Mouse (Mus musculus) cerebellum, adult 9-10 months (tissue): ENCODE measurements around the gene Kmt2e.

Experiments
- DNase-seq: peaks from one replicate; pipeline ENCODE4 v3.0.0; 2022

Gene Kmt2e

DNA sequence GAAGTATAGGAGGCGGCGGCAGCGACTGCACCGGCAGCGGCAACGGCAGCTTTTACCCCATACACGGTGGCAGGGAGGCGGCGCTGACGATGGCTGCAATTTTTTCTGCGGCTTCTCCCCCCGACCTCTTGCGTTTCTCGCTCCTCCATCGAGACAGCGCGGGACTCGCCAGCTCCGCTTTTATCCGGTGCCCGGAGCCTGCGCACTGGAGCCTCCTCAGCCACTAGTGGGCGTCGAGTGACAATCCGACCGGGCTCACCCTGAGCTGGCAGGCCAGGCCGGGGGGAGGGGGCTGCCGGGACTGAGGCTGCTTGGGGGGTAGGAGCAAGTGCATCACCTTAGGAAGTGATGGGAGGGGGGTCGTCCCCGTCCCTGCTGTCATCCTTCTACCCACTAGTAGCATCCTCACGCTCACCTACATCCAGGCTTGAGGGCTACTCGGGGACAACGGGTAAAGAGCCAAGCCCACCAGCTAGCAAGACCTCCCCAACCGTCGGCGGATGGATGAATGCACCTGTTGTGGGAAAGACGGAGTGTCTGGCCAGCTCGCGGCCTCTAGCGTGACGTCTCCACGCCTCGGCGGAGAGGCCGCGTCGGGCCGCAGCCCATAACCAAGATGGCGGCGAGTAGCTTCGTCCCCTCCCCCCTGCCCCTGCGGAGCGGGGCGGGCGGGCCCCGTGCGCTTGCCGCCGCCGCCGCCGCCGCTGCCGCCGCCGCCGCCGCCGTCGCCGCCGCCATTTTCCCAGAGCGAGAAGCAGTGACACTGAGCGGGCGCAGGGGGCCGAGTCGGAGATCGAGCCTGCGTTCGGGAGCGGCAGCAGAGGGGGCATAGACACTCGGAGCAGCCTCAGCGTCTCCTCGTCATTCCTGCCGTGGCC, at the start of gene Kmt2e:
Kmt2e (plus strand) TSS at position 722 of the 878 bp plus-strand sequence.
- peak; percentile 95 for DNase-seq

DNA sequence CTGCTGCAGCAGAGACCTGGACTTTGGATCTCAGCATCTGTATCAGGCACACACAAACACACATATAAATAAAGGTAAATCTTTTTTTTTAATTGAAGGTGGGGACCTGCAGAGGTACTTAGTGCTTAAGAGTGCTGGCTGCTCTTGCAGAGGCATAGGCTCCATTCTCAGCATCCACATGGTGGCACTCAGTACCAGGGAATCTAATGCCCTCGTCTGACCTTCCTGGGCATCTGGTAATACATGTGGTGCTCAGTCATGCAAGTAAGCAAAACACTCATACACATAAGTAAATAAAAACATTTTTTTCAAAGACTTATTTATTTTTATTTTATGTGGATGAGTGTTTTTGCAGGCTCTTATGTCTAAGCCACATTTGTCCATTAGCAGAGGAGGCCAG, 49.1 kb upstream of the Kmt2e start:
- no peak for DNase-seq

DNA sequence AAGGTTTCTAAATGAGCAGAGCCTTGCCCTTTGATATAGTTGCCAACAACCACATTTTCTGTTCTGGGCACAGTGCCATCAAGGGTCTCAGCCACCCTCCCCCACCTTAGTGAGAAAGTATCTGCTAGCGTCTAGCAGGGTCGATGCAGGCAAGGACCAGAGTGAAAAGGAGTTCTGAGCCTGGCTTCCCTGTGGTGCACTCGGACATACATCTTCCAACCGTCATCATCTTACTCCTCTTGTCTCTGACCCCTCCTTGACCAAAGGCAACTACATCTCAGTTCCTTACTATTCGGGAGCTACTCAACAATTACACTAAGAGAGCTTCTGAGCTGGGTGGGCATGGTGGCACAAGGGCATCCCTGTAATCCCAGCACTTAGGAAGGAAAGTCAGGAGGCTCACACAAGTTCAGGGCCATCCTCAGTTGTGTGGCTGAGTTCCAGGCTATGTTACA, 48.5 kb upstream of the Kmt2e start:
- DNase-seq = no peak

DNA sequence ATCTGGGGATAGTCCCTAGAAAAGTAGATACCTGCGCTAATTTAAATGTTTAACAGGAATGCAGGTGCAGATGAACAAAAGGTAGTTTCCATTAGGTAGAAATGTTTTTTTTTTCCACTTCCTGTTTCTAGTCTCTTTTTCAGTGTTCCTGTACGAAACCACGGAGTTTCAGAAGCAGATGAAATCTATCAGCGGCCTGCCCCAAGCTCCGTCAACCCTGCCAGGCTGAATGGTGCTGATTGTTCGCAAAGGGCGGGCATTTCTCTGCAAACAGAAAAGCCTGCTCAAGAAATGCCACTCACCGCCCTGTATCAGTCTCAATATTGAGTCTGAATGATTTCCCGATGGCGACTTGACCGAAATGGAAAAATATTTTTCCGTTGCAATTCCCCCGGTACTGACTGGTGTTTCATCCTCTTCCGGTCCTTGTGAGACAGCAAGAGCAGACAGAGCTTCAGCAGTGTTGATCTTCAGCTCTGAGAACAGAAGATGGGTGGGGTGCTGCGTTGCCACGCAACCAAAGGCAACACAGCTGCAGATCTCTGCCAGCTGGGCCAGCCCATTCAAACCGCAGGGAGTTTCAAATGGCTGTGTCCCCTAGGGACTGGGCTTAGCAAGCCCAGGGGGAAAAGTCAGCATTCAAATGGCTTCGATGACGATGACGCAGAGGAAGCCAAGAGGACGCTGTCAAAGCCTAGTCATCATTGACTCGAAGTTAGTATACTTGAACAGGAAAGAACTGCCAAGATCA, 47.5 kb upstream of the Kmt2e start:
- no peak for DNase-seq

DNA sequence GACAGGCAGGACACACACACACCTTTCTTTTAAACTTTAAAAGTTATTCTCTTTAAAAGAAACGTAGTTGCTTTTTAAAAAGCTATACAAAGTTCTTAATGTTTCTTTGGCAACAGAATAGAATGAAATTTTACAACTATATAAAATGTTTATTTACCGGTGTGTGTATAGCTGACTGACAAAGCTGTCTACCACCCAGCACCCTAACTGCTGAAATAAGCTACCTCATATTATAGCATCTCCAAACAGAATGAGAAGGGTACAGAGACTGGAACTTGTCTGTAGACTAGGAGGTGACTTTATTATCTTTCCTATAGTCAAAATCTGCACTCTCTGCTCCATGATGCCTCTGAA, 47.0 kb upstream of the Kmt2e start:
- DNase-seq = no peak

DNA sequence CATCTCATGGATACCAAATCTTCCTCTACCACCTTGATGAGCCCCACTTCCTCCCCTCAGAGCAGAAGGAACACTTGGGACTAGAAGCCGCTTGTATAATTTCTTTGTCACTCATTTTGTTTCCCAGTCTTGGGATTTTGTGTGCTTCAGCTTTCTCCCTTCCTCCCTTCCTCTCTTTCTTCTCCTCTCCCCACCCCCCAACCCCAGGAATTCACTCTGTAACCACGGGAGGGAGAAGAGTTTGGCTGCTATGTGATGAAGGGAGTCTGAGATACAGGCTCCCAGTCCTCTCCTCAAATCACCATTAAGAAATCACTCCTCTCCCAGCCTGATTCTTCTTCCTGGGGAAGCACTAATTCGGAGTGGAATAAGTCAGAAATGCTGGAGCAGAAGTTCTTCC, 46.1 kb upstream of the Kmt2e start:
- no peak for DNase-seq

DNA sequence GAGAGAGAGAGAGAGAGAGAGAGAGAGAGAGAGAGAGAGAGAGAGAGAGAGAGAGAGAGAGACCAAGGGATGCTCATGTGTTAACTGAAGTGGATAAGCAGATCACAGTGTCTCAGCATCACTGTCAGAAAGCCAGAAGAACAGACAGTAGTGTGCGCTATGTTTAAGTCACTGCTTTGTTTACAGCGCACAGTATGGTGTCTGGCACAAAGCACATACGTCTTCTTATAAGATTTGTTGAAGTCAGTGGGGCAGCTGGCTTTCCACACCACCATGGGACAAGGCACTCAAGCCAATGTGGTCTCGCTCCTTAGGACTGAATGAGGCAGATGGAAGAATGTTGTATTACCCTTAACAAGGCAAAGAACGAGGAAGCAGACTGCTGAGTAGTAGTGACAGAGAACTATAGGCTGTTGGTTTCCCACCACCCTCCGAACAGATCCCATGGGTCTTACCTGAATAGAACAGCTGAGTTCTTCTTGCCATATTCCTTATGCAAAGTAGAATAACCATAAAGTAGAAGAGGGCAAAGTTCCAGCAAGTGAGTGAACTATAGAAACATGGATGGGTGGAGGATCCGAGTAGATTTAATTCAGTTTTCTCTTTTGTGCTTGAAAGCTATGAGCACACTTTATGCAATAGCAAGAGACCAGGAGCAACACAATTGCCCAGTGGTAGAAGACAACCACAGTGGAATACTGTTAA, 44.5 kb upstream of the Kmt2e start:
- no peak for DNase-seq

DNA sequence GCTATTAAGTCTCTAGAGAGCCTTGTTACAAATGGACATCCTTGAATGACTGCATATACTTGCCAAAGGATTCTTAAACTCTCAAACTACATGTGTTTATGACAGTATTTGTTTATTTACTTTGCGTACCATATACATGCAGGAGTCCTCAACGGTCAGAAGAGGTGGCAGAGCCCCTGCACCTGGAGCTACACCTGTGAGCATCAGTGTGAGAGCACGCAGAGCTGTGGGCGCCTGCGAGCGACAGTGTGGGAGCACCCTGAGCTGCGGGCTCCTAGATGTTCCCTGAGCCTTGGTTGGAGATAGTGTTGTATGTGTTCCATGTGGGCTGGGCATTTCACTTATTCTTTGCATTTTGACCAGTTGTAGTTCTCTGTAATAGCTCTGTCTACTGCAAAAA, 42.5 kb upstream of the Kmt2e start:
- no peak for DNase-seq

DNA sequence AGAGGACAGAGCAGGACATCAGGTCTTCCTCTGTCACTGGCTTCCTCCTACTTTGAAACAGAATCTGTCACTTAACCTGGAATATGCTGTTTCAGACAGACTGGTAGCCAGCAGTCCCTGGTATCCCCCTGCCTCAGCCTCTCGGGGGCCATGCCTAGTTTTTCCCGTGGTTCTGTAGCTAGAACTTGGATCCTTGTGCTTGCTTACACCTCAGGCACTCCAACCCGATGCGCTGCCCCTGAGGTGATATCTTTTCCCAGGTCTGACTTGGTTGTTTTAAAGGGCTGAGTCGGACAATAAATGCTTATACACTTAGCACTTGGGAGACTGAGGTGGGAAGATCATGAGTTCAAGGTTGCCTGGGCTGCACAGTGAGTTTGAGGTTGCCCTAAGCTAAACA, 40.4 kb upstream of the Kmt2e start:
- DNase-seq = no peak

DNA sequence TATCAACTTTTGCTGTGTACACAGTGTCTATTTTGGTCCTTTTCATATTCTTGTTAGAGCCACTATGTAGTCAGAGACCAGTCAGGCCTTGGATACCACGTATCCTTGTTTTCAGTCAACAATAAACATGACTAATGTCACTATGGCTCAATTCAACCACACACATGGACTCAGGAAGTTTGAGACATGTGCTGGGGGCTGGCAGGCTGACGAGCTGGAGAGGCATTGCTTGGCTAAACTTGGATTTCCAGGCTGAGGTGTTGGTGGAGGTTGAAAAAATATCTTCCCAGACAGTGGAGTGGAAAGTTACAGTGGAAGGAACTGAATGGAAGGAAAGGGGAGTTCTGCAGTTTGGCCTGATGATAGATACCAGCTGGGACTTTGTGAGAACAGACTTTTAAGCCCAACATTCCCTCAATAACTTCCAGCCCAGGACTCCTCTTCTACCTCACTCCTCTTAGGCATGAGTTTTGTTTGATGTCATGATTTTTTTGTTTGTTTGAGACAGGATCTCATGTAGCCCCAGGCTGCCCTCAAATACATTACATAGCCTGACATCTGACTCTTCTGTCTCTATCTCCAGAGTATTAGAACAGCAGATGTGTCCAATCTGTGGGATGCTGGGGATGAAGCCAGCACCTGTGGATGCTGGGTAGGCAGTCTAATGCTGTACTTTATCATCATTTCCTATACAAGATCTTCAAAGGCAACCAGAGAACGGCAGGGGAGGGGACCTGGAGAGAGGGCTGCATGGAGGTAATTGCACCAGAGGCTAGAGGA, 39.7 kb upstream of the Kmt2e start:
- no peak for DNase-seq

DNA sequence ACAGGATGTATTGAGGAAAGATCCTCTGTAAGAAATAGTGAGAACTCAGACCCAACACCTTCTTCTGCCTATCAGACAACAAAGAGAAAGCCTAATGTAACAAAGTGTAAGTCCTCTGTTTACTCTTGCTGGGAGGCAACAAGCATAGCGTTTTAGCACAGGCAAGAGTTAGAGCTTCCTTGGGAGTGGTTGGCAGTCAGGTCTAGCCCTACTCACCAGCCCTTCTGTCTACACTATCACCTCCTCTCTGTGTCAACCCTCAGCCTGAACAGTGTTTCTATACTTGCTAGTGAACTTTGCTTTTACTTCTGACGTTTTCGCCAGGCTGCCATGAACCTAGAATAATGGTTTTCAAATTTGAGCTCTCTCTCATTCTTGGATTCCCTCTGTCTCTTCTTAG, 38.5 kb upstream of the Kmt2e start:
- no peak for DNase-seq

DNA sequence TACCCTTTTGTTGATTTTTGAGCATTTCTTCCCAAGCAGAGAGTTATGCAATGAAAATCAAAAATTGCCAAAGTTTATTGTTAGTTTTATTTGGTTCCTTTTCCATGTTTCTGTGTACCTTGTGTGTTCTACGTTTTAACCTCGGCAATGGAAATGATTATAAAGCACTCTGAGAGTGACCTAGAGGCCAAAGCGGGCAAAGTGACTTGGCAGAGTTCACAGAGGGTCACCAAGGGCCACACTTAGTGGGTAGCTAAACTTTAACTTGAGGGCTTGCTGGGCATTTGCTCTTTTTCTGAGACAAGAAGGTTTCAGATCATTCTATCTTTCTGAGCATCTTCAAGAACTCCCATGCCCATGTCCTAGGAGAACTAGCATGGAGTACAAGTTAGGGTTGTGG, 37.5 kb upstream of the Kmt2e start:
- DNase-seq = no peak

DNA sequence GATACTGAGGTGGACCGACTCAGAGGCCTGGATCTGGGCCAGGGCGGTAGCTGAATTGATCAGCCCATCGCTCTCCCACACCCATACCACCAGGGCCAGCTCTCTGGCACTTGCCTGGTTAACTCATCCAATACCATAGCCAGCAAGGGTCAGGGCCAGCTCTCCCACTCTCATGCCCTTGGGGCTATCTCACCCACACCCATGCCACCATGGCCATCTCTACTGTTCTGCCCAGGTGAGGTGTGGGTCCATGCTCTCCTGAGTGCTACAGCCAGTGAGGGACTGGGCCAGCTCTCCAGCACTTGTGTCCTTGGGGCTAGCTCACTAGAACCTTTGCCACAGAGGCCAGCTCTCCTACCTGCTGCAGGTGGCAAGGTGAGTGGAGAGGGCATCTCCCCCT, 34.1 kb upstream of the Kmt2e start:
- no peak for DNase-seq

DNA sequence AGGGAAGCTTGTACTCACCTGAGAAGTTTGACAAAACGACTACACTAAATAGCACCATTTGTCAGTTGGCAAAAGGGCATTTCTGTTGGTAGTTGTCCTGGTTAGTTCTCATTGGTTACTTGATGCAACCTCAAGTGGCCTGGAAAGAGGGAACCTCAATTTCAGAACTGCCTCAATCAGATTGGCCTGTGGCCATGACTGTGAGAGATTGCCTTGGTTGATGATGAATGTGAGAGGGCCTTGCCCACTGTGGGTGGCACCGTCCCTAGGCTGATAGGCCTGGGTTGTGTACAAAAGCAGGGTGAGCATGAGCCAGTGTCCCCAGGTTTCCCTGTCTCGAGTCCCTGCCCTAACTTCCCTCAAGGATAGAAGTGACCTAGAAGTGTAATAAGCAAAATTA, 33.4 kb upstream of the Kmt2e start:
- peak; percentile 5 for DNase-seq

DNA sequence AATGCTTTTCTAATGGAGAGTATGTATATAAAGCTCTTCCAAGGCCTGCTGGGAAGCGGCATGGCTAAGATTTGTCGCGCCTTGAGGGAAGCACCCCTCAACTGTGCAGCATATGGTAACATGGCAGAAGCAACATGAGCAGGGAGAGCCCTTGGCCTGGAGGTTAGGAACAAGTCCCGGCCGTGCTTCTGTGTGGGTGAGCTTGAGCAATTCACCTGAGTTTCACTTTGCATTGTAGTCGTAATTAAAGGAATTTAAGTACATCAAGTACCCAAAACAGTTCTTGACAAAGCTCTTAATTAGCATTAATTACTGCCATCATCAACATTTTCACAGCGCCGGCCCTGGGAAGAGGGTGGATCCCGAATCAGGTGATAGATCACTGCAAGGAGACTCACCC, 32.9 kb upstream of the Kmt2e start:
- peak; percentile 14 for DNase-seq

DNA sequence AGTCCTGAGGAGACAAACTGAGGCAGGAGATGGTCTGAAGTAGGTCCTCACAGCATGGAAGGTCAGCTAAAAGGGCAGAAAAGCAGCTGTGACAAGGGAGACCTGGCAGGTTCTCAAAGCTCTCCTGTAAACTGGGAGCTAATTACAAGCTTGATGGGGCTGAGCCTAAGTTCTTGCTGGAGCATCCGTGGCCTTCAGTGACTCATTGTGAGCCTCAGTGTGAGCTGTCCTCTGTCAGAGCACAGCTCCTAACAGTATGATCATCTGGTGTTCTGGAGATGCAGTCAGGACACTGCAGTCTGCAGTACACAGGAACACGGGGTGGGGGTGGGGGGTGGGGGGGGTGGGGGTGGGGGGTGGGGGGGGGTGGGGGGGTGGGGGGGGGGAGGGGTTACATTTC, 32.2 kb upstream of the Kmt2e start:
- peak; percentile 3 for DNase-seq

DNA sequence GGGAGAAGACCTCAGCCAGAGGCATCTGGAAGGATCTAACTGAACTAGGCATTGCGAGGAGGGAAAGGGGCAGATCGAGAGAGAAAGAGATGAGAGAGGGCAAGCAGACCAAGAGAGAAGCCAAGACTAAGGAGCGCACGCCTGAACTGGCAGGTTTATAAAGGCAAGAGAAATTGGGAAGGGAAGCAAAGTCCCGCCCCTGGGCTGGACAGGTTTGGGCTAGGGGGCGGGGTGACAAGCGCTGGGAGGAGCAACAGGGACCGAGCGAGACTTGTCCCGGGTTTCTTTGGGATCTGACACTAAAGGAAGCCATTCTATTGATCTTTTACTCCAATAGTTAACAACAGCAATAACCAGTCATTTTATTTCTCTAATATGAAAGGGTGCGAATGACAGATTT, 31.1 kb upstream of the Kmt2e start:
- peak; percentile 1 for DNase-seq

DNA sequence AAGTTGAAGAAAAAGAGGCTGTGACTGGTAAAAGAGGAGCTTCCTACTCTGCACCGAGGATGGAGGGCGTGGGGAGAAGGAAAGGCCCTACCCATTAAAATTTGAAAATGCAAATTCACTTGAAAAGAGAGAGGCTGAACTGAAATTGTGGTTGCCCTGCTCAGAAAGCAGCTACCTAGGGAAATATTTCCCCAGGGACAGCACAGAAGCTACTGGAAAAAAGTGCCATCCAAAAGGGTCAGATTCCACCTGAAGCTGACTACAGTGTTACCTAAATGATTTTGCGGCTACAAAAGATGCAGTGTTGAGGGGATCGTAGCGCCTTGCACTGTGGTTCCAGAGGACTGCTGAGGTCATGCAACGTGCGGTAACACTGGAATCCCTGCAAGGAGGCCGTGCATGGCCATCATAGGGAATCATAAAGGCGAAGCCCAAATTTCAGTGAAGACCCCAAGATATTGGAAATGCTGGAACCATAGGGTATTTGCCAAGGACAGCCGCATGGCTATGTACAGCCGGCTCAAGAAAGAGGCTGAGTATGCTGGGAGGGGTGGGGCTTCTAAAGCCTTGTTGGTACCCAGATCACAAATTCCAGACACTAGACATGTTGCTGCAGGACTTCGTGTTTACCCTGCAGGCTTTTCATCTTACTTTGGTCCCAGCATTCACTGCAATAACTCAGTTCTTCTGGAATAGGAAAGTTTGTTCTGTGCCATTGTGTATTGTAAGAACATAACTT, 28.4 kb upstream of the Kmt2e start:
- no peak for DNase-seq

DNA sequence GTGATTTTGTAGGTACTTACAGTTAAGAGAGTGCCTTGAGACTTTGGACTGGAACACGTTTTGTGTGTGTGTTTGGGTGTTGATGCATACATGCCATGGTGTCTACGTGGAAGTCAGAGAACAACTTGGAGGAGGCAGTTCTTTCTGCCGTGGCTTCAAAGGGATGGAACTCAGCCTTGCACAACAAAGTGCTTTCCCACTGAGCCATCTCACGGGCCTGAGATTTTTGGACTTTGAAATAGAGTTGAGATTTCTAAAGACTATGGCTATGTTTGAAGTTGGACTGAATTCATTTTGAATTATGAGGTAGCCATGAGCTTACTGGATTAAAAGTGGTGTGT, 27.9 kb upstream of the Kmt2e start:
- no peak for DNase-seq

DNA sequence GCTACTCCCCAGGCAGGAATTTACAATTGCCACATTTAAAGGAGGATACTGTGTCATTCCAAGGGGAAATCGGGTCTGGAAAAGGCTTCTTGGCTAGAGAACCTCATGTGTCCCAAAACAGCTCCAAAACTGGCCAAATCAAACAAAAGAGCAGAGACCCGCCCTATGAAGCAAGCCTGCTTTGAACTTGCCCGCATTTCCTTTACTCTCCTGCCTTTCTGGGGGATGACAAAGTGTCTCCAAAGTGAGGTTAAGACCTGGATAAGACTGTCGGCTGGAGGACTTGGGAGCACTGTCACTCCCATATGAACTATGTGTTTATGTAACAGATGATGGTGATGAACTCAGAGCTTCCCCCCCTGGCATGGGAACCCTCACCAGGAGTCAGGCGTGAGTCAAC, 26.1 kb upstream of the Kmt2e start:
- DNase-seq = no peak

DNA sequence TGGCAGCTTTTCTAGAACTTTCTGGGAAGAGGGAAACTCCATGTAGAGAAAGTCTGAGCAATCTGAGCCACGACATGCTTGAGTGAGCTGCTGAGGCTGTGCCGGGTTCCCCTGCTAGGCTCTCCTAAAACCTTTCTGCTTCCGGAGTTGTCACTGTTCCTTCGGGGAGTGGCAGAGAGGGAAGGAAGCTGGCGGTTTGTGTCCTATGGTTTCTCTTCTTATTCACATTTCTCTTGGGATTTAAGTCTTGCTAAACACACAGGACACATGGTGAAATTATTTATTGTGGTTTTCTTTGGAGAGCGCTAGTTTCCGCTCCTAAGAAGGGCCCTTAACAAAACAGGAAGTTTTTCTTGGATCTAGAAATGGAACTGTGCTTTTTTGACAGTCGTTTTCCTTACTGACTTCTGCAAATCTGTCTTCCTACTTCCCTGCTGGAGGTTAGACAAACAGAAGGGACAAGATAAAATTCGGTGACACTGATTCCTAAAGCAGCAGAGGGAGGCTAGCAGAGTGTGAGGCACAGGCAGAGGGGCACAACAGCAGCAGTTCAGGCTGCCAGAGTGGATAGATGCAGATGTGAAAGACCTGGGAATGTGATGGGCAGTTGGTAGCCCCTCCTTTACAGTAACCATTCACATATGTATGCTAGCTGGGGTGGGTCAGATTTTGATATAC, 24.1 kb upstream of the Kmt2e start:
- DNase-seq = no peak

DNA sequence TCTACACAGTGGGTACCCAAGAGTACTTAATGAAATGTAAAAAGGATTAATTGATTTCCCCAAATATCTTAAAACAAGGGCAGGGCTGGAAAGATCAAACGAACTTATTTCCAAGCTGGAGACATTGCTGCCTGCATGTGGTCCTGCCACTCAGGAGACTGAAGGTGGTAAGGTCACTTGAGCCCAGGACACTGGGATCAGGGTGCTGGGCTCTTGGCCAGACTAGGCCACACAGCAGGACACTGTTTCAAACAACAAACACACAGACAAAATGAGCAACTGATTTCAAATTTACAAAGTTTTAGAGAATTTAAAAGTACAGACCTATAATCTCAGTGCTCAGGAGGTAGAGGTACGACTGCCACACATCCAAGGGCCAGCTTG, 23.5 kb upstream of the Kmt2e start:
- DNase-seq = no peak
